Mouse (Mus musculus) spleen, postnatal 36 days (tissue): ENCODE data around the gene Atrn.
"Not testable (repeated sequence)": the region's sequence is repeated elsewhere in the genome, so short reads cannot be mapped to it uniquely, and the experiment has no call there.

Source experiments
- DNase-seq, 2 experiments: peaks; one replicate each; pipeline ENCODE4 v3.0.0; 2022; ENCODE audit warnings: low spot score in 2 of 2, mixed read lengths in 1 of 2

Gene Atrn

GRCm38 (mm10) chr2:130958906-130959305 lies 52.6 kb downstream of the Atrn start:
- no peak for DNase-seq

GRCm38 (mm10) chr2:130961851-130962250 lies 55.6 kb downstream of the Atrn start:
- DNase-seq = no peak

GRCm38 (mm10) chr2:130965042-130965441 lies 58.7 kb downstream of the Atrn start:
- DNase-seq = no peak

- DNase-seq = no peak
Observed at GRCm38 (mm10) chr2:130971030-130971429, 64.7 kb downstream of the Atrn start.

GRCm38 (mm10) chr2:130972386-130972785 lies 66.1 kb downstream of the Atrn start:
- no peak for DNase-seq

- DNase-seq = peak in 1 of 2 experiments; percentile 28
Observed at GRCm38 (mm10) chr2:130974928-130975327, 68.6 kb downstream of the Atrn start.

GRCm38 (mm10) chr2:130977589-130977988 lies 71.3 kb downstream of the Atrn start:
- peak; percentile 14 to 38 for DNase-seq

- no peak for DNase-seq
Observed at GRCm38 (mm10) chr2:130978058-130978847, 72.0 kb downstream of the Atrn start.

- DNase-seq = no peak
Observed at GRCm38 (mm10) chr2:130979138-130979537, 72.8 kb downstream of the Atrn start.

- no peak for DNase-seq
Observed at GRCm38 (mm10) chr2:130992818-130993217, 86.5 kb downstream of the Atrn start.

GRCm38 (mm10) chr2:131009123-131009522 lies 102.8 kb downstream of the Atrn start:
- no peak for DNase-seq

GRCm38 (mm10) chr2:131010566-131010965 lies 104.3 kb downstream of the Atrn start:
- no peak for DNase-seq

- DNase-seq = no peak
Observed at GRCm38 (mm10) chr2:131025230-131025629, 118.9 kb downstream of the Atrn start.

GRCm38 (mm10) chr2:131026941-131027340 lies 120.6 kb downstream of the Atrn start:
- DNase-seq = no peak

GRCm38 (mm10) chr2:131029065-131029935 lies 123.0 kb downstream of the Atrn start:
- no peak for DNase-seq

GRCm38 (mm10) chr2:131030561-131030960 lies 124.3 kb downstream of the Atrn start:
- no peak for DNase-seq

GRCm38 (mm10) chr2:131030998-131031397 lies 124.7 kb downstream of the Atrn start:
- DNase-seq = no peak

- DNase-seq = not testable (repeated sequence)
Observed at GRCm38 (mm10) chr2:131031406-131031805, 125.1 kb downstream of the Atrn start.

GRCm38 (mm10) chr2:131036343-131036742 lies 130.0 kb downstream of the Atrn start:
- DNase-seq = no peak

- no peak for DNase-seq
Observed at GRCm38 (mm10) chr2:131036757-131037156, 130.5 kb downstream of the Atrn start.

GRCm38 (mm10) chr2:131037226-131037990 lies 131.1 kb downstream of the Atrn start:
- DNase-seq = no peak

- DNase-seq = no peak
Observed at GRCm38 (mm10) chr2:131038197-131038596, 131.9 kb downstream of the Atrn start.
